Mouse (Mus musculus) monocyte, adult 5-6 weeks (primary cell): ENCODE results near the gene March5. TPM values are rescaled to one million over a fixed set of nuclear protein-coding genes. Genes with fewer than 3 reads are reported as not detected.
"Not testable (repeated sequence)": the region's sequence is repeated elsewhere in the genome, so short reads cannot be mapped to it uniquely, and the experiment has no call there.

Experiments
- ATAC-seq: fragments of 153-309, 156-312 bp; replicated peaks from 2 replicates; pipeline ENCODE4 v1.8.0; 2017; ENCODE audit warnings: mild to moderate bottlenecking; ENCODE audit not compliant: low TSS enrichment, insufficient number of reproducible peaks, severe bottlenecking, poor library complexity, low FRiP score
- total RNA-seq: library from RNA; stranded (forward); fragments of 200-1000, 200-491, 200-594 nt; gene quantifications from 3 replicates; pipeline ENCODE4 v1.2.3, GENCODE M21; 2017

The March5 gene
- total RNA-seq = 93.4 to 122 TPM (median 106 TPM) in 3 replicates

- peak; percentile 81 for ATAC-seq
These were observed at the start of gene March5 for GRCm38 (mm10) chr19:37207303-37208175. TSS of gene March5 (plus strand) at chr19:37207543.

- no peak for ATAC-seq
These were observed 35.2 kb upstream of the March5 start for GRCm38 (mm10) chr19:37172096-37172495.

GRCm38 (mm10) chr19:37172566-37173130 is 34.7 kb upstream of the March5 start:
- peak; percentile 49; the same call in 1 of the 2 replicates for ATAC-seq

GRCm38 (mm10) chr19:37173331-37174115 is 33.8 kb upstream of the March5 start:
- ATAC-seq = no peak

GRCm38 (mm10) chr19:37174116-37174715 is 33.1 kb upstream of the March5 start:
- 0 out of 2 replicates have a peak, but pooled peaks have one; percentile 28 for ATAC-seq

- ATAC-seq = peak; percentile 49
These were observed 32.5 kb upstream of the March5 start for GRCm38 (mm10) chr19:37174716-37175435.

GRCm38 (mm10) chr19:37175436-37175805 is 31.9 kb upstream of the March5 start:
- ATAC-seq = no peak

- no peak for ATAC-seq
These were observed 31.4 kb upstream of the March5 start for GRCm38 (mm10) chr19:37175919-37176318.

GRCm38 (mm10) chr19:37176879-37177462 is 30.4 kb upstream of the March5 start:
- ATAC-seq = no peak

GRCm38 (mm10) chr19:37177819-37178708 is 29.3 kb upstream of the March5 start:
- no peak for ATAC-seq

- no peak for ATAC-seq
These were observed 18.9 kb upstream of the March5 start for GRCm38 (mm10) chr19:37188366-37188948.

GRCm38 (mm10) chr19:37192475-37193058 is 14.8 kb upstream of the March5 start:
- ATAC-seq = no peak

GRCm38 (mm10) chr19:37198165-37198880 is 9.0 kb upstream of the March5 start:
- no peak for ATAC-seq

GRCm38 (mm10) chr19:37199889-37200288 is 7.5 kb upstream of the March5 start:
- no peak for ATAC-seq

- ATAC-seq = no peak
These were observed 4.0 kb upstream of the March5 start for GRCm38 (mm10) chr19:37203371-37203770.

- ATAC-seq = not testable (repeated sequence)
These were observed 2.2 kb upstream of the March5 start for GRCm38 (mm10) chr19:37205155-37205554.
